Comparison of ENCODE assay signal across 14 mouse cellular contexts in genomic region chr5:141202276-141203065, GRCm38 (mm10). TPM values are rescaled to one million over a fixed set of nuclear protein-coding genes. Genes with fewer than 3 reads are reported as not detected.
A peak's percentile ranks its signal among the peaks of the same experiment; 100 is the strongest.
DNase-seq lines count a peak whose midpoint lies in the region; ATAC-seq lines count a peak whose summit lies in the region.
"Had no signal": no experiment of that assay in that cellular context is flagged by ENCODE, and none has a peak within 500 bp of the region (broad histone marks: within the 10 kb centered on the region; RNA-seq: fewer than 3 reads in every experiment).

No protein-coding gene starts in this region.

- WGBS in limb, embryonic 13.5 days, result 65% methylated on average over 11 of the region's 11 CpGs
- 85% methylated on average over 11 of the region's 11 CpGs for WGBS in limb, embryonic 10.5 days
- WGBS in embryonic facial prominence, embryonic 13.5 days, result 60% methylated on average over 11 of the region's 11 CpGs

- no peak overlapping the region for H3K4me3 ChIP-seq in limb, embryonic 13.5 days
- H3K4me3 ChIP-seq in limb, embryonic 10.5 days, result no peak overlapping the region
- no peak overlapping the region for H3K4me3 ChIP-seq in embryonic facial prominence, embryonic 13.5 days
- H3K4me3 ChIP-seq: heart, embryonic 10.5 days had no signal

- peaks cover 10% of the 10 kb centered on the region for H3K4me1 ChIP-seq in limb, embryonic 13.5 days
- peaks cover 10% of the 10 kb centered on the region for H3K4me1 ChIP-seq in limb, embryonic 10.5 days
- H3K4me1 ChIP-seq in embryonic facial prominence, embryonic 13.5 days, result peaks cover 14% of the 10 kb centered on the region

- H3K27ac ChIP-seq in limb, embryonic 13.5 days, result 0 out of 2 replicates have a peak overlapping the region, but pooled peaks have one; percentile 56
- H3K27ac ChIP-seq in limb, embryonic 10.5 days, result no peak overlapping the region
- peak overlapping the region; percentile 55 for H3K27ac ChIP-seq in embryonic facial prominence, embryonic 13.5 days
- H3K27ac ChIP-seq: heart, embryonic 10.5 days had no signal

- intact Hi-C loops in gastrocnemius, postnatal 36 days (cut with DNase I), result no loop called here

- peak; percentile 46 for DNase-seq in gastrocnemius, adult 18-20 months (ENCODE audit: low spot score)
- no peak for DNase-seq in gastrocnemius, postnatal 36 days
- DNase-seq in limb, embryonic 10.5 days (ENCODE audit: low spot score), result no peak
- DNase-seq in retina, postnatal 7 days (ENCODE audit: low read depth, low spot score), result peak; percentile 41
- DNase-seq in spleen, postnatal 36 days (ENCODE audit: low spot score in 2 of 2), result no peak
- DNase-seq in liver, result no peak
- DNase-seq: adrenal gland, postnatal 14 days; kidney, postnatal 10 days; lung, adult 18-20 months; thymus, postnatal 14 days had no signal

- no peaks in the 10 kb centered on the region for H3K36me3 ChIP-seq in limb, embryonic 13.5 days
- no peaks in the 10 kb centered on the region for H3K36me3 ChIP-seq in limb, embryonic 10.5 days
- H3K36me3 ChIP-seq in embryonic facial prominence, embryonic 13.5 days, result no peaks in the 10 kb centered on the region
- H3K36me3 ChIP-seq: heart, embryonic 10.5 days had no signal

- H3K9me3 ChIP-seq in limb, embryonic 13.5 days, result no peaks in the 10 kb centered on the region
- no peaks in the 10 kb centered on the region for H3K9me3 ChIP-seq in limb, embryonic 10.5 days (replicated peaks)
- H3K9me3 ChIP-seq in embryonic facial prominence, embryonic 13.5 days, result no peaks in the 10 kb centered on the region
- H3K9me3 ChIP-seq: heart, embryonic 10.5 days had no signal

- H3K9ac ChIP-seq in limb, embryonic 13.5 days, result no peak overlapping the region
- H3K9ac ChIP-seq in embryonic facial prominence, embryonic 13.5 days, result no peak overlapping the region

- H3K27me3 ChIP-seq in limb, embryonic 13.5 days, result no peaks in the 10 kb centered on the region
- no peaks in the 10 kb centered on the region for H3K27me3 ChIP-seq in limb, embryonic 10.5 days (ENCODE audit: low read depth, poor library complexity, severe bottlenecking)
- H3K27me3 ChIP-seq in embryonic facial prominence, embryonic 13.5 days, result no peaks in the 10 kb centered on the region
- H3K27me3 ChIP-seq: CH12.LX had no signal

- ATAC-seq in limb, embryonic 13.5 days (ENCODE audit: low FRiP score, low read depth), result no peak
- ATAC-seq in embryonic facial prominence, embryonic 13.5 days (ENCODE audit: insufficient number of reproducible peaks, insufficient read depth, low FRiP score, low TSS enrichment, low read depth), result no peak

- H3K4me2 ChIP-seq in limb, embryonic 13.5 days (replicated peaks), result no peak overlapping the region
- H3K4me2 ChIP-seq in embryonic facial prominence, embryonic 13.5 days, result peak overlapping the region; percentile 7; the same call in 1 of the 2 replicates

RNA-seq across cellular contexts. Expression of gene Sdk1, which starts 38.8 kb away (rescaled TPM):
- 1 to 10 TPM in 1 of 2 experiments, under 1 TPM in 1; 0.89 to 1.2 TPM for total RNA-seq in gastrocnemius, adult 18-20 months (2021)
- total RNA-seq in gastrocnemius, postnatal 36 days (2021), result 1 to 10 TPM; 1.2 to 1.5 TPM
- polyA plus RNA-seq in limb, embryonic 13.5 days (2015; fragmentation: Nextera tagmentation; extraction: Ambion mirVana), result 2.3 and 2.7 TPM in 2 replicates
- 0.48 and 0.76 TPM in 2 replicates for polyA plus RNA-seq in limb, embryonic 10.5 days (2016; fragmentation: Nextera tagmentation; extraction: Ambion mirVana)
- 1.9 and 2.3 TPM in 2 replicates for polyA plus RNA-seq in embryonic facial prominence, embryonic 13.5 days (2015; fragmentation: Nextera tagmentation; extraction: Ambion mirVana)

Comparison
In these comparisons a context has a peak if more than half of its experiments do, and no peak if none do; other contexts are left out.
1. DNase-seq: peak in gastrocnemius, adult 18-20 months (single experiment) and retina, postnatal 7 days (single experiment); none in gastrocnemius, postnatal 36 days (0 of 2), limb, embryonic 10.5 days (single experiment), spleen, postnatal 36 days (0 of 2) and liver (single experiment).